Mouse (Mus musculus) liver, embryonic 14.5 days (tissue): ENCODE measurements around the gene Mdc1. TPM values are rescaled to one million over a fixed set of nuclear protein-coding genes. Genes with fewer than 3 reads are reported as not detected.

Experiments
- ATAC-seq: fragments of 200-750 bp; cut with Nextera tagmentation; 2 replicates; pipeline ENCODE4 v1.8.0; 2017; ENCODE audit warnings: moderate number of reproducible peaks, mild to moderate bottlenecking, moderate library complexity; ENCODE audit not compliant: insufficient read depth
- DNase-seq, 3 experiments: peaks; one replicate each; pipeline ENCODE4 v3.0.0-alpha.2; 2012 to 2013; ENCODE audit warnings: low read depth in 3 of 3, low spot score in 3 of 3
- H3K27ac ChIP-seq: fragments of 300-500 bp; sonication (generic); 2 replicates; pipeline ENCODE4 v1.5.1; 2014; ENCODE audit warnings: moderate library complexity, mild to moderate bottlenecking, control low read depth, inconsistent platforms
- H3K27me3 ChIP-seq: fragments of 300-500 bp; sonication (generic); 2 replicates; pipeline ENCODE4 v1.6.1; 2014; ENCODE audit warnings: mild to moderate bottlenecking, low read length, moderate library complexity; ENCODE audit not compliant: control insufficient read depth, insufficient read depth
- H3K36me3 ChIP-seq: fragments of 300-500 bp; sonication (generic); replicated peaks from 2 replicates; pipeline ENCODE4 v1.6.1; 2014; ENCODE audit warnings: low read depth; ENCODE audit not compliant: control insufficient read depth, insufficient read depth
- H3K4me1 ChIP-seq, 2 experiments: fragments of 200-500 bp in 1 of 2; fragments of 300-500 bp in 1 of 2; sonication (generic) in 1 of 2; replicated peaks; 2 replicates each; pipeline ENCODE4 v1.6.1; 2012 to 2014; ENCODE audit warnings: antibody characterized with exemption in 1 of 2, inconsistent platforms in 1 of 2, low read length in 1 of 2; ENCODE audit not compliant: control insufficient read depth in 2 of 2, insufficient read depth in 2 of 2
- H3K4me2 ChIP-seq: fragments of 300-500 bp; sonication (generic); 2 replicates; pipeline ENCODE4 v1.6.1; 2014; ENCODE audit warnings: low read depth, mild to moderate bottlenecking, control low read depth, moderate library complexity
- H3K4me3 ChIP-seq, 2 experiments: fragments of 200-500 bp in 1 of 2; fragments of 300-500 bp in 1 of 2; sonication (generic) in 1 of 2; 2 replicates each; pipeline ENCODE4 v1.5.1; 2012 to 2014; ENCODE audit warnings: low read depth in 2 of 2, low read length in 2 of 2, mild to moderate bottlenecking in 2 of 2, control low read depth in 1 of 2, inconsistent platforms in 1 of 2, moderate library complexity in 1 of 2; ENCODE audit not compliant: insufficient read depth in 1 of 2
- H3K9ac ChIP-seq: fragments of 300-500 bp; sonication (generic); replicated peaks from 2 replicates; pipeline ENCODE4 v1.6.1; 2014; ENCODE audit warnings: mild to moderate bottlenecking, control low read depth, moderate library complexity
- H3K9me3 ChIP-seq: fragments of 300-500 bp; sonication (generic); 2 replicates; pipeline ENCODE4 v1.6.1; 2016; ENCODE audit warnings: low read length, mixed read lengths; ENCODE audit not compliant: control insufficient read depth
- CTCF ChIP-seq: IDR thresholded peaks from 2 replicates; pipeline ENCODE4 v1.5.1; 2016; ENCODE audit warnings: antibody characterized with exemption, low read depth, control low read depth
- EP300 ChIP-seq: IDR thresholded peaks from 2 replicates; pipeline ENCODE4 v1.6.1; 2016; ENCODE audit warnings: antibody characterized with exemption, low read depth
- WGBS: fragments of 180-500 bp; shearing (Covaris S2); extraction: QIAGEN DNeasy Blood & Tissue Kit; methylation state at CpG from one replicate; pipeline ENCODE4 v1.1.7; 2014; ENCODE audit not compliant: insufficient replicate concordance; 5-methylcytosine and 5-hydroxymethylcytosine counted together
- polyA plus RNA-seq, 2 experiments: library from polyadenylated mRNA; depleted of rRNA in 1 of 2; stranded (reverse) in 1 of 2; unstranded in 1 of 2; fragments of >200 nt; fragmentation: Nextera tagmentation in 1 of 2; extraction: Ambion mirVana in 1 of 2; gene quantifications; 2 replicates each; pipeline versions ENCODE4 v1.2.1 to v1.2.3; 2012 to 2014

Mdc1 gene
- polyA plus RNA-seq, 2 experiments: 6.3 to 10.0 TPM

DNA sequence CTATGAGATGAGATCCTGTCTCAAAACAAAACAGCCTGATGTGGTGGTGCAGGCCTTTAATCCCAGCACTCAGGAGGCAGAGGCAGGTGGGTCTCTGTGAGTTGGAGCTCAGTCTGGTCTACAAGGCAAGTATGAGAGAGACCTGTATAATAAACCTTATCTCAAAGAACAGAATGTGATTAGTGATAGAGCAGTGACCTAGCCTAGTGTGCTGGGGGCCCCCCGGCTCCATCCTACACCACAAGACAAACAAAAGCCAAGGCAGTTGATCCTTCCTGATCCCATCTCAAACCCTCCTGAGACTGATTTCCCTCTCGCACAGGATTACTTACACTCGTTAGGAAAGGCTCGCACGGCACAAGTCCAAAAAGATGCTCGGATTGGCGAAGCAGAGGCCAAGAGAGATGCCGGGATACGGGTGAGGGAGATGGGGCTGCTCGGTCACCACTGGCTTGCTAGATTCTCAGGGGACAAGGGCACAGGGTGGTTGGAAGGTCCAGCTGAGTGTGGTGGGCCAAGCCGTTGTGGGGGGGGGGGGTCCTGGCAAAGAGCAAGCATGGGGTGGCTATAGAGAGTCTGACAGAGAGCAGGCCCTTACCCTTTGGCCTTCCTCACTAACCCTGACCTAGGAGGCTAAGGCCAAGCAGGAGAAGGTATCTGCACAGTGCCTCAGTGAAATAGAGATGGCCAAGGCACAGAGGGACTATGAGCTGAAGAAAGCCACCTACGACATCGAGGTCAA, 16.0 kb upstream of the Mdc1 start:
- no peaks in the 10 kb centered on the region for H3K9me3 ChIP-seq
- no peak for TF ChIP-seq CTCF
- TF ChIP-seq EP300: peak; percentile 21; the same call in 1 of the 2 replicates
- DNase-seq (no peak), ATAC-seq (no peak)
- peak overlapping the region; percentile 22 for H3K27ac ChIP-seq
- 72% methylated on average over 13 of the region's 13 CpGs for WGBS
- H3K4me1 ChIP-seq: peaks cover 30 to 37% of the 10 kb centered on the region in 2 experiments
- H3K36me3 ChIP-seq: peaks cover 11% of the 10 kb centered on the region
- H3K27me3 ChIP-seq: no peaks in the 10 kb centered on the region
- H3K9ac ChIP-seq: no peak overlapping the region
- no peak overlapping the region for H3K4me3 ChIP-seq
- H3K4me2 ChIP-seq: peak overlapping the region; percentile 97; the same call in 1 of the 2 replicates

DNA sequence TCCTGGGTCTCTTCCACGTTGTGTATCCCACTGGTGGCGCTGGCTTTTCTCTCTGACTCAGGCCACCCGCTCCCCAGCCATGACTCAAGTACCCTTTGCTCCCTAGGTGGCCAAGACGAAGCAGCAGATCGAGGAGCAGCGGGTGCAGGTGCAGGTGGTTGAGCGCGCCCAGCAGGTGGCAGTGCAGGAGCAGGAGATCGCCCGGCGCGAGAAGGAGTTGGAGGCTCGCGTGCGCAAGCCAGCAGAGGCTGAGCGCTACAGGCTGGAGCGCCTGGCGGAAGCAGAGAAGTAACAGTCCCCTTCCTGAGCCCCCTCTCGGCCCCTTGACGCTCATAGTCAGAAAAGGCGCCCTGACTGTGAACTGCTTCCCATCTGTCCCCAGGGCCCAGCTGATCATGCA, 11.6 kb upstream of the Mdc1 start:
- H3K4me3 ChIP-seq: no peak overlapping the region
- no peak for TF ChIP-seq EP300
- peak; percentile 99 for TF ChIP-seq CTCF
- peaks cover 38% of the 10 kb centered on the region for H3K36me3 ChIP-seq
- WGBS: 3% methylated on average over 21 of the region's 21 CpGs
- peak overlapping the region; percentile 28; the same call in 1 of the 2 replicates for H3K4me2 ChIP-seq
- H3K27ac ChIP-seq: no peak overlapping the region
- no peak overlapping the region for H3K9ac ChIP-seq
- DNase-seq (peak in 2 of 3 experiments; percentile 62 to 72), ATAC-seq (peak; percentile 70)
- no peaks in the 10 kb centered on the region for H3K9me3 ChIP-seq
- peaks cover 6 to 11% of the 10 kb centered on the region in 2 experiments for H3K4me1 ChIP-seq
- H3K27me3 ChIP-seq: no peaks in the 10 kb centered on the region

DNA sequence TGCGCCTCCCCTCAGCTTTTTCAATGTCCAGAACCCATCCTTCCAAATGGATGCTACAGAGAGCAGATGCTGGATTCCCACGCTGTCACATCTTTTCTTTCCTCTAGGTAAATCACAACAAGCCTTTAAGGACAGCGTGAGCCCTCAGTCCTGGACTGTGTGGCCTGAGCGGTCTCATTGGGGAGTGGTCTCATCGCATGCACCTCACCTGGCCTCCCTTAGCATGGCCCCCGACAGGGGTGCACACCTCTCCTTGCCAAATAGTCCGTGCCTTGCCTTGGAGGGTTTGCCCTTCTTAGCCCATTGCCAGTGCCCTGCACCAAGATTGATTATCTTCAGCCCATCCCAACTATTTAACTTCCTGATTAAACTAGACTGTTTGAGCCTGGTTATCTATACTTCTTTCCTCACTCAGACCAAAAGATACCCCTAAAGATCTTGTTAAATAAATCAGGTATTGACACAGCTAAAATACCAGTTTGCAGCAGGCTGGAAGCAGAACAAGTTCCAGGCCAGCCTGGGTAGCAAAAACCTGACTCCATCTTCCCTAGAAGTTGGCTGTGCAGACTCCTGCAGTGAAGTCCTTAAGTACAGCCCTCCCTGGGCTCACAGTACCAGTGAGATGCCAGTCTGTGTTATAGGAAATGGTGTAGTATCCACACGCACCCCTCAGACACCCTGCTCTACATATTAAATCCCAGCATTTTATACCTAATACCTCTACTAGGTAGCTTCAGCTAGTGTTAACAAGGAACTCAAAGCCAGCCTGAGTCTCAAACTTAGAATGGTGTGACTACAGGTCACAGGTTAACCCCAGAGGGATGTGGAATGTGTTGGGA, 8.7 kb upstream of the Mdc1 start:
- ATAC-seq: no peak
- Histone ChIP-seq H3K36me3 (peaks cover 54% of the 10 kb centered on the region), H3K4me2 (no peak overlapping the region), H3K9ac (peak overlapping the region; percentile 21; the same call in 1 of the 2 replicates), H3K27ac (no peak overlapping the region; the same call in 1 of the 2 replicates), H3K4me1 (peaks cover 13 to 22% of the 10 kb centered on the region in 2 experiments), H3K4me3 (no peak overlapping the region), H3K9me3 (no peaks in the 10 kb centered on the region), H3K27me3 (no peaks in the 10 kb centered on the region)
- TF ChIP-seq EP300 (no peak), CTCF (no peak)
- WGBS: 69% methylated on average over 8 of the region's 8 CpGs
- no peak for DNase-seq

DNA sequence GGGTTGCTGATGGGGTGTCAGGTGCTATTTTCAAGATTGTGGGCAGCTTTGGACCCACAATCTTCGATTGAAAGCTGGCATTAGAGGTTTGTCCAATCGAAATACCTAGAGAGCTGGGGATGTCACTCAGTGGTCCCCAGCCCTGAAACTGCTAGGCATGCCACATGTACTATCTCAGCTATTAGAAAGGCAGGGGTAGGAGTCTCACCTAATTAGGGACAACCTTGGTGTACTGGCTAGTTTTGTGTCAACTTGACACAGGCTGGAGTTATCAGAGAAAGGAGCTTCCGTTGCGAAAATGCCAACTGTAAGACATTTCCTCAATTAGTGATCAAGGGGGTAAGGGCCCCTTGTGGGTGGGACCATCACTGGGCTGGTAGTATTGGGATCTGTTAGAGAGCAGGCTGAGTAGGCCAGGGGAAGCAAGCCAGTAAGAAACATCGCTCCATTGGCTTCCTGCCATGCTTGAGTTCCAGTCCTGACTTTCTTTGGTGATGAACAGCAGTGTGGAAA, 8.0 kb upstream of the Mdc1 start:
- H3K27ac ChIP-seq: peak overlapping the region; percentile 17; the same call in 1 of the 2 replicates
- DNase-seq (no peak), ATAC-seq (no peak)
- no peak overlapping the region for H3K4me3 ChIP-seq
- no peaks in the 10 kb centered on the region for H3K27me3 ChIP-seq
- H3K4me1 ChIP-seq: peaks cover 13 to 22% of the 10 kb centered on the region in 2 experiments
- no peaks in the 10 kb centered on the region for H3K9me3 ChIP-seq
- 14% methylated on average over 5 of the region's 5 CpGs for WGBS
- TF ChIP-seq CTCF (no peak), EP300 (no peak)
- H3K4me2 ChIP-seq: no peak overlapping the region
- H3K9ac ChIP-seq: peak overlapping the region; percentile 21; the same call in 1 of the 2 replicates
- peaks cover 48% of the 10 kb centered on the region for H3K36me3 ChIP-seq
